Mouse (Mus musculus) kidney, adult 10 weeks (tissue): ENCODE measurements around the gene Tpm3-rs7. TPM values are rescaled to one million over a fixed set of nuclear protein-coding genes. Genes with fewer than 3 reads are reported as not detected.

Source experiments
- polyA plus RNA-seq: library from polyadenylated mRNA; stranded (reverse); fragments of 350-450 nt; fragmentation: Illumina TruSeq; extraction: RNeasy Lipid Tissue Mini Kit (QIAGEN cat#74804); gene quantifications from one replicate; pipeline ENCODE4 v1.2.3, GENCODE M21; 2014; ENCODE audit warnings: low read depth, low replicate concordance

Tpm3-rs7 gene
- 1.1 TPM for polyA plus RNA-seq

GRCm38 (mm10) chr14:113314499-113314898, at the start of gene Tpm3-rs7:
TSS of gene Tpm3-rs7 (plus strand) at chr14:113314608.

